Mouse (Mus musculus): ENCODE results near the gene Pced1a. TPM values are rescaled to one million over a fixed set of nuclear protein-coding genes. Genes with fewer than 3 reads are reported as not detected.

Gene Pced1a
- total and polyA plus RNA-seq, 3 experiments = 6.5 to 13.7 TPM; not detected in 1

- TF ChIP-seq SIN3A (IDR thresholded peaks at IDR 0.05; ENCODE audit: low read length) (peak; percentile 40; the same call in 1 of the 2 replicates), E2F4 (IDR thresholded peaks at IDR 0.05; ENCODE audit: borderline replicate concordance, low read depth, low read length) (no peak)
- peak; percentile 36 for DNase-seq (ENCODE audit: low read depth, low spot score)
- Histone ChIP-seq H3K27ac (ENCODE audit: control insufficient read depth, low read depth, low read length) (no peak overlapping the region), H3K4me1 (ENCODE audit: control insufficient read depth in 1 of 2, insufficient read depth in 2 of 2, low read length in 2 of 2) (peaks cover 11 to 24% of the 10 kb centered on the region in 2 experiments), H3K4me3 (ENCODE audit: control insufficient read depth in 1 of 2, insufficient read depth in 1 of 2, low read depth in 2 of 2, low read length in 2 of 2) (peak overlapping the region; percentile 87 to 97), H3K9ac (ENCODE audit: control insufficient read depth, low read depth, low read length, poor library complexity, severe bottlenecking) (peak overlapping the region; percentile 93), H3K9me3 (replicated peaks; ENCODE audit: insufficient read depth, low read length) (no peaks in the 10 kb centered on the region), H3K79me2 (ENCODE audit: control insufficient read depth, insufficient read depth, low read length, poor library complexity) (peaks cover 24% of the 10 kb centered on the region), H3K27me3 (ENCODE audit: control insufficient read depth in 1 of 2, insufficient read depth in 2 of 2, low read length in 2 of 2) (no peaks in the 10 kb centered on the region), H3K36me3 (ENCODE audit: control insufficient read depth in 1 of 2, insufficient read depth in 2 of 2, low read length in 2 of 2) (peaks cover 0 to 33% of the 10 kb centered on the region in 2 experiments; a peak in 2 of 4 replicates)
These were observed 24.7 kb upstream of the Pced1a start for GRCm38 (mm10) chr2:130449021-130449793.

DNA sequence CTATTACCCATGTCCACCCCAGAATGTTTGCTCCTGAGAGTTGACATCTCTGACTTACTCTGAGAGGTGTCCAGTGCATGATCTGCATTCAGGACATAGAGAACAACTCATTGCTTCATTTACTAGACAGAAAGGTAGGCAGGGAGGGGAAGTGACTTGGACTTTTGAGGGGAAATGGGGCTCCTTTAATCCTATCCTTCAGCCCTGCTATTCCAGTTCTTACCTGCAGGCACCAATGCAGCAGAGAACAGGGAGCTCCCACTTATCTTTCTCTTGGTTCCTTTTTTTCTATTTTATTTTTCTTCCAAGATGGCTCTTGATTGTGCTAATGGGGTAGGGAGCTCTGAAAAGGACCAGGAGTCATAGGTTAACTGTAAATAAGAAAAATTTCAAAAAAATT is 23.9 kb upstream of the Pced1a start:
- Histone ChIP-seq H3K4me3 (ENCODE audit: control insufficient read depth in 1 of 2, insufficient read depth in 1 of 2, low read depth in 2 of 2, low read length in 2 of 2) (no peak overlapping the region), H3K4me1 (ENCODE audit: control insufficient read depth in 1 of 2, insufficient read depth in 2 of 2, low read length in 2 of 2) (peaks cover 8 to 21% of the 10 kb centered on the region in 2 experiments), H3K9ac (ENCODE audit: control insufficient read depth, low read depth, low read length, poor library complexity, severe bottlenecking) (no peak overlapping the region), H3K27me3 (ENCODE audit: control insufficient read depth in 1 of 2, insufficient read depth in 2 of 2, low read length in 2 of 2) (no peaks in the 10 kb centered on the region), H3K27ac (ENCODE audit: control insufficient read depth, low read depth, low read length) (no peak overlapping the region), H3K36me3 (ENCODE audit: control insufficient read depth in 1 of 2, insufficient read depth in 2 of 2, low read length in 2 of 2) (peaks cover 3 to 29% of the 10 kb centered on the region in 2 experiments), H3K9me3 (replicated peaks; ENCODE audit: insufficient read depth, low read length) (no peaks in the 10 kb centered on the region), H3K79me2 (ENCODE audit: control insufficient read depth, insufficient read depth, low read length, poor library complexity) (peaks cover 22% of the 10 kb centered on the region)
- TF ChIP-seq ZNF384 (IDR thresholded peaks at IDR 0.05; ENCODE audit: low read depth, low read length) = peak; percentile 34; the same call in 1 of the 2 replicates
- peak in 2 of 3 experiments; percentile 3 to 31; a peak in 2 of 6 replicates for TF ChIP-seq CTCF (IDR thresholded peaks at IDR 0.05 in 2 of 3, conservative IDR thresholded peaks at IDR 0.05 in 1 of 3; ENCODE audit: control insufficient read depth in 1 of 3, insufficient read depth in 1 of 3, low read depth in 2 of 3, low read length in 3 of 3, poor library complexity in 1 of 3, severe bottlenecking in 1 of 3)
- no peak for TF ChIP-seq POLR2AphosphoS5 (IDR thresholded peaks at IDR 0.05; ENCODE audit: borderline replicate concordance, low read depth, low read length)
- TF ChIP-seq GATA1 (IDR thresholded peaks at IDR 0.05; ENCODE audit: low read depth, low read length) = peak; percentile 9; the same call in 1 of the 2 replicates
- peak; percentile 58 for DNase-seq (ENCODE audit: low read depth, low spot score)

- H3K9ac ChIP-seq (ENCODE audit: control insufficient read depth, low read depth, low read length, poor library complexity, severe bottlenecking) = no peak overlapping the region
- no peak overlapping the region for H3K4me3 ChIP-seq (ENCODE audit: control insufficient read depth in 1 of 2, insufficient read depth in 1 of 2, low read depth in 2 of 2, low read length in 2 of 2)
- no peaks in the 10 kb centered on the region for H3K9me3 ChIP-seq (replicated peaks; ENCODE audit: insufficient read depth, low read length)
- H3K27ac ChIP-seq (ENCODE audit: control insufficient read depth, low read depth, low read length) = no peak overlapping the region
- TF ChIP-seq JUND (IDR thresholded peaks at IDR 0.05; ENCODE audit: low read depth, low read length) = no peak
- no peak for TF ChIP-seq MAX (IDR thresholded peaks at IDR 0.05; ENCODE audit: low read length)
- TF ChIP-seq E2F4 (IDR thresholded peaks at IDR 0.05; ENCODE audit: borderline replicate concordance, low read depth, low read length) = no peak
- peak; percentile 38; the same call in 1 of the 2 replicates for TF ChIP-seq USF1 (IDR thresholded peaks at IDR 0.05; ENCODE audit: low read depth, low read length)
- no peak for TF ChIP-seq POLR2A (IDR thresholded peaks at IDR 0.05; ENCODE audit: control insufficient read depth in 1 of 2, insufficient read depth in 1 of 2, low read depth in 1 of 2, low read length in 2 of 2, poor library complexity in 1 of 2)
- DNase-seq (ENCODE audit: low read depth, low spot score) = no peak
- H3K4me1 ChIP-seq (ENCODE audit: control insufficient read depth in 1 of 2, insufficient read depth in 2 of 2, low read length in 2 of 2) = no peaks in the 10 kb centered on the region
- H3K79me2 ChIP-seq (ENCODE audit: control insufficient read depth, insufficient read depth, low read length, poor library complexity) = no peaks in the 10 kb centered on the region
- no peaks in the 10 kb centered on the region for H3K27me3 ChIP-seq (ENCODE audit: control insufficient read depth in 1 of 2, insufficient read depth in 2 of 2, low read length in 2 of 2)
- H3K36me3 ChIP-seq (ENCODE audit: control insufficient read depth in 1 of 2, insufficient read depth in 2 of 2, low read length in 2 of 2) = peaks cover 0 to 21% of the 10 kb centered on the region in 2 experiments; a peak in 2 of 4 replicates
These were observed 17.7 kb upstream of the Pced1a start for GRCm38 (mm10) chr2:130442162-130442561.
